Mouse (Mus musculus): ENCODE measurements at regions not wholly inside any gene's neighbourhood (a gene's known extent, or its start where the extent isn't known, plus 50 kb on each side); places are given as distances from the start of the nearest gene placed in this dataset.

DNA sequence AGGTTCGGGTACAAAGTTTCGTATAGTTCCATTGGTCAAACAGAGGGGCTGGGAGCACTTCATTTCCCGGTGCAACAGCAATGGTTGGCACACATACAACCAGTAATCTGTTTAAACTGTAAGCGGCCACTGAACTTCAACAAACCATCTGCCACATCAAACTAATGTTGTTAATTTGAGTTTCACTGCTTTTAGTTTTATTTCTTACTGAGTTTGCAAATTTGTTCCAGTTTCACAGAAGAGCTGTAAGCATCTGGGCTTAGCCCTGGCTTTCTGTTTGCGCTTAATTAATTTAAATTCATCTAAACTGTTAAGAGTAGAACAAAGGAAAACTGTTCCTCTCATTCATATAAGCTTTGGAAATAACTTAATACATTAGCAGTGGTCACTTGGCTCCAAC, 176.0 kb downstream of the Mreg start:
- H3K9ac ChIP-seq, result no peak overlapping the region
- H3K4me3 ChIP-seq, result no peak overlapping the region
- no peak overlapping the region for H3K4me2 ChIP-seq
- no peak for ATAC-seq (ENCODE audit: low FRiP score, low read depth)
- no peaks in the 10 kb centered on the region for H3K36me3 ChIP-seq
- no peaks in the 10 kb centered on the region for H3K27me3 ChIP-seq
- WGBS, result 81% methylated on average over 5 of the region's 5 CpGs
- H3K27ac ChIP-seq (replicated peaks), result no peak overlapping the region
- no peaks in the 10 kb centered on the region for H3K9me3 ChIP-seq
- no peaks in the 10 kb centered on the region for H3K4me1 ChIP-seq (replicated peaks)

GRCm38 (mm10) chr1:72033941-72034340, 178.2 kb downstream of the Mreg start:
- Histone ChIP-seq H3K4me2 (no peak overlapping the region), H3K27ac (replicated peaks) (no peak overlapping the region), H3K9me3 (no peaks in the 10 kb centered on the region), H3K36me3 (no peaks in the 10 kb centered on the region), H3K4me3 (no peak overlapping the region), H3K27me3 (no peaks in the 10 kb centered on the region), H3K9ac (no peak overlapping the region), H3K4me1 (replicated peaks) (no peaks in the 10 kb centered on the region)
- WGBS, result 83% methylated on average over 2 of the region's 2 CpGs
- no peak for ATAC-seq (ENCODE audit: low FRiP score, low read depth)

DNA sequence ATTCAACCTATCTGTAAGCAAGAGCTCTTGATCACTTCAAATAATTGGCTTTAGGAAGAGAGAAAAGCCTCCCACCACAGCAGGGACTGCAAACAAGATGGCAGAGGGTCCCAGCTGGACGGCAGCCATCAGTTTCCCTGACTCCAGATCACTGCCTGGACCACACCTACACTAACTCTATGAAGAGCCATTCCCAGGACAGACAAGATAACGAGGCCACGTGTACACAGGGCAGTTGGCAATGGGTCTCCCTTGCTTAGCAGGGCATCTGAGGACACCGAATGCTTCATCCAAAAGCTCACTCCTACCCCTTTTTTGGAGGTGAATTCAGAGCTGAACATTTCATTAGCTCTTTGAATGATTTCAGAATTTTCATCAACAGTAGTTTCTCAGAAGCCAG, 179.9 kb downstream of the Mreg start:
- no peak overlapping the region for H3K4me3 ChIP-seq
- no peak for ATAC-seq (ENCODE audit: low FRiP score, low read depth)
- WGBS, result 81% methylated on average over 4 of the region's 4 CpGs
- H3K9me3 ChIP-seq, result no peaks in the 10 kb centered on the region
- H3K36me3 ChIP-seq, result no peaks in the 10 kb centered on the region
- H3K9ac ChIP-seq, result no peak overlapping the region
- no peaks in the 10 kb centered on the region for H3K4me1 ChIP-seq (replicated peaks)
- H3K4me2 ChIP-seq, result no peak overlapping the region
- H3K27me3 ChIP-seq, result no peaks in the 10 kb centered on the region
- H3K27ac ChIP-seq (replicated peaks), result no peak overlapping the region

GRCm38 (mm10) chr1:72030763-72031405, 181.2 kb downstream of the Mreg start:
- H3K36me3 ChIP-seq, result no peaks in the 10 kb centered on the region
- no peaks in the 10 kb centered on the region for H3K9me3 ChIP-seq
- H3K4me1 ChIP-seq (replicated peaks), result no peaks in the 10 kb centered on the region
- H3K9ac ChIP-seq, result no peak overlapping the region
- no peak overlapping the region for H3K27ac ChIP-seq (replicated peaks)
- H3K27me3 ChIP-seq, result no peaks in the 10 kb centered on the region
- 55% methylated on average over 8 of the region's 8 CpGs for WGBS
- no peak for ATAC-seq (ENCODE audit: low FRiP score, low read depth)
- H3K4me2 ChIP-seq, result no peak overlapping the region
- H3K4me3 ChIP-seq, result no peak overlapping the region

- 81% methylated on average over 6 of the region's 6 CpGs for WGBS
- no peaks in the 10 kb centered on the region for H3K27me3 ChIP-seq
- no peak overlapping the region for H3K4me3 ChIP-seq
- no peaks in the 10 kb centered on the region for H3K36me3 ChIP-seq
- no peaks in the 10 kb centered on the region for H3K4me1 ChIP-seq (replicated peaks)
- no peaks in the 10 kb centered on the region for H3K9me3 ChIP-seq
- no peak overlapping the region for H3K27ac ChIP-seq (replicated peaks)
- ATAC-seq (ENCODE audit: low FRiP score, low read depth), result no peak
- H3K4me2 ChIP-seq, result no peak overlapping the region
- H3K9ac ChIP-seq, result no peak overlapping the region
These were observed 182.5 kb downstream of the Mreg start for GRCm38 (mm10) chr1:72029625-72030024.

GRCm38 (mm10) chr1:72026861-72027260, 185.2 kb downstream of the Mreg start:
- ATAC-seq (ENCODE audit: low FRiP score, low read depth), result no peak
- WGBS, result 91% methylated on average over 4 of the region's 4 CpGs

DNA sequence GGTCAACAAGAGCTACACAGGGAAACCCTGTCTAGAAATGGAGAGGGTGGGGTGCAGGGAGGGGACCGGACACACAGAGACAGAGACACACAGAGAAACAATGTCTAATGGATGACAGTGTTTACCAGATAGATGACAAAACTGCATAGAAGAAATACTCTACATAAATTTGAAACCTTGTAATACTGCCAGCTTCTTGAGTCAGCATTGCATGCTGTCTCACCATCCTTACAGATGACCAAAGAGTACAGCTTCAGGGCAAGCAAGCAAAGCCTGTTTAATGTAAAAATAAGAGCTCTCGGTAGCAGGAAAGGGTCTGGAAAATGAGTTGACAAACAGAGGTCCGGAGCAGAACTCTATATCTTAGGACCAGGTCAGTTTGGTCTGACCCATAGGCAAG, 189.5 kb downstream of the Mreg start:
- 90% methylated on average over 3 of the region's 3 CpGs for WGBS
- H3K4me2 ChIP-seq, result no peak overlapping the region

More at GRCm38 (mm10) chr1:72026861-72027260, 185.2 kb downstream of the Mreg start:
- Histone ChIP-seq H3K4me1 (replicated peaks) (no peaks in the 10 kb centered on the region), H3K4me3 (no peak overlapping the region), H3K27me3 (no peaks in the 10 kb centered on the region), H3K27ac (replicated peaks) (no peak overlapping the region), H3K9ac (no peak overlapping the region), H3K36me3 (no peaks in the 10 kb centered on the region), H3K4me2 (no peak overlapping the region), H3K9me3 (no peaks in the 10 kb centered on the region)

DNA sequence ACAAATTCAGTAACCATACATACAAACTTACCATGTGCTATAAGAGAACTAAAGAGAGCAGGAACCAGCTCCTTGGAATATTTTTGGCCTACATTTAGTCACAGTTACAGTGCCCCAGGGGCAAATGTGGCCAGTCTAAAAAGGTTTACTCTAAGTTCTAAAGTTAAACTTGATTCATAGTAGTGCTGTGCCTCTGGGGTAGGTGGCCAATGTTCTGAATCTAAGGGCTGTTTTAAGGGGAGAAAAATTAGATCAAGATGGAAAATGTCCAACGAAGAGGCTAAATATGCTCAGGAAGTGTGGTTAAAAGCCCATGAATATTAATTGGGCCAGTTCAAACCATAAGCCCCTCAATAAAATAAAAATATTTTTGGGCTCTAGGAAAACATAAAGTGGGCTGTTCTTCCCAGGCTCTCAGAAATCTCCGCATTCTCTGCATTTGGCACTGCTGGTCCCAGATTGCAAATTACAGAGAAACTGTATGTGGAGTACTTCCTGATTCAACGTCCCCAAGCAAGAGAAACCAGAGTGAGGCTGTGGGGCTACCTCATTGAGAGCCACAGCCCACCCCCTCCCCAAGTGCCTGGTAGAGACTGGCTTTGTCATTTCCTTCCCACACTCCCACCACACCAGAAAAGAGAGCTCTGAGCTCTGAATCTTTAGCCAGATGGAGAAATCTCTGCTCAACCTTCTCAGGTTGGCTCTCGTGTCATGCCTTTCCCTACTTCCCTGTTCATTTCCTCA, 193.5 kb downstream of the Mreg start:
- no peak overlapping the region for H3K4me3 ChIP-seq
- no peak overlapping the region for H3K27ac ChIP-seq (replicated peaks)
- no peak overlapping the region for H3K4me2 ChIP-seq
- no peak for ATAC-seq (ENCODE audit: low FRiP score, low read depth)
- no peaks in the 10 kb centered on the region for H3K36me3 ChIP-seq
- no peaks in the 10 kb centered on the region for H3K4me1 ChIP-seq (replicated peaks)
- no peaks in the 10 kb centered on the region for H3K9me3 ChIP-seq
- no peak overlapping the region for H3K9ac ChIP-seq
- H3K27me3 ChIP-seq, result no peaks in the 10 kb centered on the region
- WGBS, result 77% methylated on average over 4 of the region's 4 CpGs

More for the DNA sequence above, 189.5 kb downstream of the Mreg start:
- no peaks in the 10 kb centered on the region for H3K27me3 ChIP-seq
- no peak overlapping the region for H3K9ac ChIP-seq
- H3K36me3 ChIP-seq, result no peaks in the 10 kb centered on the region
- H3K4me1 ChIP-seq (replicated peaks), result no peaks in the 10 kb centered on the region
- no peak overlapping the region for H3K4me3 ChIP-seq
- no peak for ATAC-seq (ENCODE audit: low FRiP score, low read depth)
- no peaks in the 10 kb centered on the region for H3K9me3 ChIP-seq
- H3K27ac ChIP-seq (replicated peaks), result no peak overlapping the region

- Histone ChIP-seq H3K4me2 (no peak overlapping the region), H3K36me3 (no peaks in the 10 kb centered on the region), H3K9ac (no peak overlapping the region), H3K4me3 (no peak overlapping the region), H3K9me3 (no peaks in the 10 kb centered on the region), H3K27ac (replicated peaks) (no peak overlapping the region), H3K27me3 (no peaks in the 10 kb centered on the region), H3K4me1 (replicated peaks) (no peaks in the 10 kb centered on the region)
- WGBS, result 97% methylated on average over 1 of the region's 1 CpGs
- ATAC-seq (ENCODE audit: low FRiP score, low read depth), result no peak
These were observed 194.2 kb downstream of the Mreg start for GRCm38 (mm10) chr1:72017814-72018478.

DNA sequence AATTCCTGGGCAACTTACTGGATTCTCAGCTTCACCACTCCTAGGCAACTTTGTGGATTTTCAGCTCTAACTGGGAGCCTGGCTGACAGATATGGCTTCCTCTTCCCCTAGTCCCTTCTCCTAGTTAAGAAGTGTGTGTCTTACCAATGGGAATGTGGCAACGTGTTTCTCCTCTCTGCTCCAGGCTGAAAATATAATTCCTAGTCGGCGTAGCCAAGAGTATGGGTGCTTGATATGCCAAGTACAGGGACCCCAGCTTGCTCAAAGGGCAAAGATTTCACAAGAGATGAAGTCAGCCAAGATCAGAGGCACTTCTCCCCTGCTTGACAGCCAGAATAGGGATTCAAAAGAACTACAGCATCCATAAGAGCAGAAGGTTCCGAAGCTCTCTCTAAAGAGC, 196.6 kb downstream of the Mreg start:
- Histone ChIP-seq H3K9ac (no peak overlapping the region), H3K4me3 (no peak overlapping the region), H3K4me1 (replicated peaks) (no peaks in the 10 kb centered on the region), H3K36me3 (no peaks in the 10 kb centered on the region), H3K9me3 (no peaks in the 10 kb centered on the region), H3K4me2 (no peak overlapping the region), H3K27me3 (no peaks in the 10 kb centered on the region), H3K27ac (replicated peaks) (no peak overlapping the region)
- 95% methylated on average over 4 of the region's 4 CpGs for WGBS
- no peak for ATAC-seq (ENCODE audit: low FRiP score, low read depth)

- 82% methylated on average over 2 of the region's 2 CpGs for WGBS
- no peaks in the 10 kb centered on the region for H3K27me3 ChIP-seq
- no peak overlapping the region for H3K4me2 ChIP-seq
- no peak overlapping the region for H3K4me3 ChIP-seq
- no peak overlapping the region for H3K27ac ChIP-seq (replicated peaks)
- ATAC-seq (ENCODE audit: low FRiP score, low read depth), result no peak
- H3K36me3 ChIP-seq, result no peaks in the 10 kb centered on the region
- H3K4me1 ChIP-seq (replicated peaks), result no peaks in the 10 kb centered on the region
- H3K9me3 ChIP-seq, result no peaks in the 10 kb centered on the region
- H3K9ac ChIP-seq, result no peak overlapping the region
These were observed 197.5 kb downstream of the Mreg start for GRCm38 (mm10) chr1:72014580-72014979.

- H3K27me3 ChIP-seq, result no peaks in the 10 kb centered on the region
- WGBS, result 83% methylated on average over 7 of the region's 7 CpGs
- no peak overlapping the region for H3K27ac ChIP-seq (replicated peaks)
- H3K4me2 ChIP-seq, result no peak overlapping the region
- no peaks in the 10 kb centered on the region for H3K4me1 ChIP-seq (replicated peaks)
- no peak overlapping the region for H3K4me3 ChIP-seq
- H3K9ac ChIP-seq, result no peak overlapping the region
- H3K36me3 ChIP-seq, result no peaks in the 10 kb centered on the region
- no peaks in the 10 kb centered on the region for H3K9me3 ChIP-seq
- ATAC-seq (ENCODE audit: low FRiP score, low read depth), result no peak
These were observed 198.2 kb downstream of the Mreg start for GRCm38 (mm10) chr1:72013863-72014262.

All from hindbrain, embryonic 15.5 days (tissue).